Mouse (Mus musculus) cerebellum, adult 2 months (tissue): Measurements from ENCODE around the gene Mex3d.

Experiments
- CTCF ChIP-seq: fragments of 200-500 bp; IDR thresholded peaks from 2 replicates; pipeline ENCODE4 v1.5.1; 2011; ENCODE audit warnings: low read depth, mild to moderate bottlenecking, control low read depth, low read length, moderate library complexity, borderline replicate concordance; ENCODE audit not compliant: insufficient read depth
- POLR2A ChIP-seq: fragments of 200-500 bp; IDR thresholded peaks from 2 replicates; pipeline ENCODE4 v1.6.1; 2011; ENCODE audit warnings: low read length, control low read depth, borderline replicate concordance; ENCODE audit not compliant: insufficient read depth

DNA sequence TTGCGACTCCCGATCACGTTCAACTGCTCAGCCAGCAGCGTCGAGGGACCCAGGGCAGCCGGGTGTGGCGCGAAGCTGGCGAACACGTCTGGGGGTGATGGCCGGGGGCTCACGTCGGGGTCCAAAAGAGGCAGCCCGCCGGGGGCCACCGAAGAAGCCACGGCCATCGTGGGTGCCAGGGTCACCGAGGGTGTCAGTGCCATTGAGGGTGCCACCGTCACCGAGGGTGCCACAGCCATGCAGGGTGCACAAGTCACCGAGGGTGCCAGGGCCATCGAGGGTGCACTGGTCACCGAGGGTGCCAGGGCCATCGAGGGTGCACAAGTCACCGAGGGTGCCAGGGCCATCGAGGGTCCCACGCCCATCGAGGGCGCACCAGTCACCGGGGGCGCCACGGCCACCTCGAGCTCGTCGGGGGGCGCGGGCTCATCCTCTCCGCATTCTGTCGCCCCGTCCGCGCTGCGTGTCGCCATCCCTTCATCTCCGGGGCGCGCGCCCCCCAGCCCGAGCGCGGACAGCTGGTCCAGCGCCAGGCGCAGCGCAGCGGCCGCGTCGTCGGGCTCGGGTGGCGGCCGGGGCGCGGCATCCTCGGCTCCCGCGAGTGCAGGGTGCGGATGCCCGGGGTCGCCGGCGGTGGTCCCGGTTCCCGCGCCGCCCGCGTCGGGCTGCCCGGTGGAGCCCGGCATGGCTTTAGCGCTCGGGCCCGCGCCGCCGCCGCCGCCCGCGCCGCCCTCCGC lies 556 bp downstream of the Mex3d start:
- TF ChIP-seq POLR2A, result no peak
- no peak for TF ChIP-seq CTCF
